In genomic region chr12:34040949-34041348, GRCm38 (mm10) we compare ENCODE assay signal across 22 mouse cellular contexts.
A peak's percentile ranks its signal among the peaks of the same experiment; 100 is the strongest.
DNase-seq lines count a peak whose midpoint lies in the region; ATAC-seq lines count a peak whose summit lies in the region.
"Had no signal": no experiment of that assay in that cellular context is flagged by ENCODE, and none has a peak within 500 bp of the region (broad histone marks: within the 10 kb centered on the region; RNA-seq: fewer than 3 reads in every experiment).

No protein-coding gene starts in this region.

- H3K27me3 ChIP-seq in embryonic facial prominence, embryonic 10.5 days (replicated peaks; ENCODE audit: low read depth, poor library complexity, severe bottlenecking), result no peaks in the 10 kb centered on the region
- H3K27me3 ChIP-seq in midbrain, embryonic 15.5 days (replicated peaks), result no peaks in the 10 kb centered on the region
- no peaks in the 10 kb centered on the region for H3K27me3 ChIP-seq in hindbrain, embryonic 12.5 days
- H3K27me3 ChIP-seq: embryonic facial prominence, embryonic 15.5 days; forebrain, embryonic 12.5 days; hindbrain, embryonic 15.5 days had no signal

- H3K27ac ChIP-seq in embryonic facial prominence, embryonic 10.5 days (replicated peaks), result no peak overlapping the region
- H3K27ac ChIP-seq in midbrain, embryonic 15.5 days, result no peak overlapping the region
- no peak overlapping the region for H3K27ac ChIP-seq in hindbrain, embryonic 12.5 days
- H3K27ac ChIP-seq: forebrain, embryonic 12.5 days; gastrocnemius, adult 2 months; heart, embryonic 10.5 days; hindbrain, embryonic 15.5 days; limb, embryonic 10.5 days had no signal

- H3K4me3 ChIP-seq in embryonic facial prominence, embryonic 10.5 days, result no peak overlapping the region
- no peak overlapping the region for H3K4me3 ChIP-seq in midbrain, embryonic 15.5 days
- no peak overlapping the region for H3K4me3 ChIP-seq in hindbrain, embryonic 12.5 days
- H3K4me3 ChIP-seq: embryonic facial prominence, embryonic 15.5 days; forebrain, embryonic 12.5 days; gastrocnemius, adult 2 months; heart, embryonic 10.5 days; hindbrain, embryonic 15.5 days; limb, embryonic 10.5 days had no signal

- no peak overlapping the region for H3K9ac ChIP-seq in midbrain, embryonic 15.5 days
- H3K9ac ChIP-seq in hindbrain, embryonic 12.5 days, result no peak overlapping the region
- H3K9ac ChIP-seq: embryonic facial prominence, embryonic 15.5 days; forebrain, embryonic 12.5 days; hindbrain, embryonic 15.5 days had no signal

- ATAC-seq in midbrain, embryonic 15.5 days (replicated peaks), result no peak
- no peak for ATAC-seq in hindbrain, embryonic 12.5 days (ENCODE audit: low FRiP score)

- no peaks in the 10 kb centered on the region for H3K4me1 ChIP-seq in embryonic facial prominence, embryonic 10.5 days
- H3K4me1 ChIP-seq in midbrain, embryonic 15.5 days, result no peaks in the 10 kb centered on the region
- H3K4me1 ChIP-seq in hindbrain, embryonic 12.5 days, result no peaks in the 10 kb centered on the region
- H3K4me1 ChIP-seq: forebrain, embryonic 12.5 days; heart, embryonic 10.5 days; hindbrain, embryonic 15.5 days had no signal

- no peaks in the 10 kb centered on the region for H3K36me3 ChIP-seq in embryonic facial prominence, embryonic 10.5 days (replicated peaks)
- no peaks in the 10 kb centered on the region for H3K36me3 ChIP-seq in midbrain, embryonic 15.5 days (replicated peaks)
- no peaks in the 10 kb centered on the region for H3K36me3 ChIP-seq in hindbrain, embryonic 12.5 days
- H3K36me3 ChIP-seq: embryonic facial prominence, embryonic 15.5 days; forebrain, embryonic 12.5 days; heart, embryonic 10.5 days; hindbrain, embryonic 15.5 days; limb, embryonic 10.5 days had no signal

- DNase-seq in 3134 (ENCODE audit: extremely low read depth, insufficient read length, low spot score), result peak; percentile 74
- DNase-seq in 416B (ENCODE audit: low read depth), result peak; percentile 76
- peak; percentile 58 for DNase-seq in adrenal gland, adult 2 months
- DNase-seq in brain, adult 2 months (ENCODE audit: low read depth, low spot score), result peak; percentile 36
- no peak for DNase-seq in embryonic facial prominence, embryonic 10.5 days (ENCODE audit: low spot score)
- DNase-seq in MN1 (ENCODE audit: low spot score), result no peak
- DNase-seq: cerebellum, adult 2 months; cerebellum, postnatal 25 days; gastrocnemius, adult 2 months; heart, postnatal 4 days; kidney, adult 8-10 months; kidney, postnatal 10 days; liver; lung, postnatal 10 days had no signal

- H3K4me2 ChIP-seq in midbrain, embryonic 15.5 days, result no peak overlapping the region
- H3K4me2 ChIP-seq in hindbrain, embryonic 12.5 days (replicated peaks), result no peak overlapping the region
- H3K4me2 ChIP-seq: embryonic facial prominence, embryonic 15.5 days; forebrain, embryonic 12.5 days; hindbrain, embryonic 15.5 days; midbrain, embryonic 11.5 days had no signal

- no peaks in the 10 kb centered on the region for H3K9me3 ChIP-seq in embryonic facial prominence, embryonic 10.5 days
- H3K9me3 ChIP-seq in midbrain, embryonic 15.5 days, result no peaks in the 10 kb centered on the region
- H3K9me3 ChIP-seq in hindbrain, embryonic 12.5 days (replicated peaks), result no peaks in the 10 kb centered on the region
- H3K9me3 ChIP-seq: embryonic facial prominence, embryonic 15.5 days; forebrain, embryonic 12.5 days; heart, embryonic 10.5 days; hindbrain, embryonic 15.5 days; limb, embryonic 10.5 days had no signal

- WGBS in embryonic facial prominence, embryonic 10.5 days, result 86% methylated on average over 6 of the region's 6 CpGs
- 85% methylated on average over 6 of the region's 6 CpGs for WGBS in midbrain, embryonic 15.5 days
- WGBS in hindbrain, embryonic 12.5 days, result 80% methylated on average over 6 of the region's 6 CpGs

Comparison
In these comparisons a context has a peak if more than half of its experiments do, and no peak if none do; other contexts are left out.
1. DNase-seq: peak in 3134 (single experiment), 416B (single experiment), adrenal gland, adult 2 months (single experiment) and brain, adult 2 months (single experiment); none in embryonic facial prominence, embryonic 10.5 days (single experiment) and MN1 (single experiment).